Mouse (Mus musculus): ENCODE results near the gene Mgat5b.

DNA sequence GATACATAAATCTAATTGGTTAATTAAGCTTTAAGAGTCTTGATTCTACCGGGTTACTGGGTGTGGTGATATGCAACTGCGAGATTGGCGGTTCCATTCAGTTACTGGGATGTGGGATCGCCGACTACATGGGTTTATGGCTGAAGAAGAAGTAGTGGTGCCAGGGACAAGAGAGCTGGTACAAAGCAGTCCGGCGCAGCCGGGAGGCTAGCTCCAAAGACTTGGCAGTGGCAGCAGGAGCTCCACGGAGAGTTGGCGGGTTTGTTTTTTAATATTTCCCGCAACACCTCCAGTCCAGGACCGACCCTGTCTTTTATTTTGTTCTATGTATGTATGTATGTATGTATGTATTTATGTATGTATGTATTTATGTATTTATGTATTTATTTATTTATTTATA lies 19.4 kb upstream of the Mgat5b start:
- TF ChIP-seq CTCF (IDR thresholded peaks at IDR 0.05; ENCODE audit: borderline replicate concordance, extremely low read depth, insufficient read depth, insufficient read length) (no peak), POLR2A (IDR thresholded peaks at IDR 0.05; ENCODE audit: borderline replicate concordance, extremely low read depth, insufficient read depth, insufficient read length, poor library complexity, severe bottlenecking) (no peak)
